Mouse (Mus musculus): Measurements from ENCODE around the gene Ctsh.

Gene Ctsh

DNA sequence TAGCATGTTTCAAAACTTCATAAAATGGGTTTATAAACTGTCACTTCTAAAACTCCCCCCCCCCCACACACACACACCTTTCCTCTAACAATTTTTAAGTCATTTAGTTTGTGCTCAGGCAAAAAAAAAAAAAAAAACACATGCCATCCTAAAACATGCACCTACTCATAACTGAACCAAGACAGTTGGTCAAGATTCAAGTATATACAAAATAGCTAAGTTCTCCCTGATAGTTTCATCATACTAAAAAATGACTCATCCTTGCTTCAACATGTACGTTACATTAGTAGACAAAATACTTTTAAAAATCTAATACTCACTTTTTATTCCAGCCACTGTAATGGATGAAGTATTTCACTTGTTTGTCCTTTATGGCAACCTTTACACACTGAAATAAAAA lies 53.0 kb downstream of the Ctsh start:
- in situ Hi-C loops (cut with MboI, MseI) = loop anchor here (25.0 kb wide), 3 partner anchors 895 to 1645 kb away; partner anchors contain the start of genes Gm20537 (in 1 of the 2), Mthfs (in 1 of the 2) and Syncrip (in 1 of the 2)

DNA sequence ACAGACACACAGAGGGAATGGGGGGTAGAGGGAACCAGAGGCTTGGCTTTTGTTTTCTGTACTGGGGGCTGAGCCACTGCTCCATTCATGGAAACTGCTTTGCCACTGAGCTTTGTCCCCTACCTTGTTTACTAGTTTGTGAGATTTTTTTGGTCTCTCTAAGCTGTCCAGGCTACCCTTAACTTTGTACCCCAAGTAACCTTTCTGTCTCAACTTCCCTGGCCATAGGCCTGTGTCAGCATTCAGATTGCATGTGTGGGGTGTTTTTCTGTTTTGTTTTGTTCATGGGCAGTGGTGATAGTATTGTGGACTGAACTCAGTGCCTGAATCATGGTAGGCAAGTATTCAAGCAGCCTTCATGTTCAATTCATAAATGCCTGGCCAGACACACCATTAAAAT lies 54.3 kb downstream of the Ctsh start:
- in situ Hi-C loops (cut with MboI, MseI) = loop anchor here (25.0 kb wide), 3 partner anchors 896 to 1646 kb away; partner anchors contain the start of genes Gm20537 (in 1 of the 2), Mthfs (in 1 of the 2) and Syncrip (in 1 of the 2)

DNA sequence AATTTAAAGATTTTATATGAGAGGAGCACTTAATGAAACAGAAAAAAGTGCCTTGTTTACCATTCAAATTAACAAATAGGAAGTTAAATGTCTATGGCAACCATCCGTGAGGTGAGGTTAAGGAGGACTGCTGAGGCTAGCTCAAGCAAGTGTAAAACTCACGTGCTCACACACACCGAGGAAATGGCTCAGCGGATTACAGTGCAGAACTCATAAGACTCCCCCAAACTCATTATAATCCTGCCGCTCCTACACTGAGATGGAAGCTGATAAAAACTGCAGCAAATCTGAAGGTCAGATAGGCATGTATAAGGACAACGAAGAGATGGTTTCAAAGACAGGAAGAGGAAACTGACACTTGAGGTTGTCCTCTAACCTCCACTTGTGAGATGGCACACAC lies 55.4 kb downstream of the Ctsh start:
- in situ Hi-C loops (cut with MboI, MseI) = loop anchor here (25.0 kb wide), 3 partner anchors 897 to 1647 kb away; partner anchors contain the start of genes Gm20537 (in 1 of the 2), Mthfs (in 1 of the 2) and Syncrip (in 1 of the 2)

DNA sequence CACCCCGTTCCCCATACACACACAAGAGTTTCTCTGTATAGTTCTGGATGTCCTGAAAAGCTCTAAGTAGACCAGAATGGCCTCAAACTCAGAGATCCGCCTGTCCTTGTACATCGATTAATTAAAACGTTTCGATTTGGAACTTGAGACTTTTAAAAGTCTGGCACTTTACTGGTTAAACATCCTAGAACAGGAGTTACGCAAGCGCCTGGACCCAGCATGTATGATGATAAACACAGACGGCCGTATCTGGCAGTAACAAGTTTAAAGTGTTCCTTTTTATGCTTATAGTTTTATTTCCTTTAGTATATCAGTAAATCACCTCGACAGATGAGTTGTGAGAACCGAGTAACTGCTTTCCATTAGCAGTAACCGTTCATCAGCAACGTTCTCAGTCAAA lies 59.2 kb downstream of the Ctsh start:
- in situ Hi-C loops (cut with MboI, MseI) = loop anchor here (10.0 to 25.0 kb wide), 4 partner anchors 901 to 1651 kb away; partner anchors contain the start of genes Gm20537 (in 1 of the 2), Mthfs (in 1 of the 2), Mthfsl (in 1 of the 2) and Syncrip (in 1 of the 2)

DNA sequence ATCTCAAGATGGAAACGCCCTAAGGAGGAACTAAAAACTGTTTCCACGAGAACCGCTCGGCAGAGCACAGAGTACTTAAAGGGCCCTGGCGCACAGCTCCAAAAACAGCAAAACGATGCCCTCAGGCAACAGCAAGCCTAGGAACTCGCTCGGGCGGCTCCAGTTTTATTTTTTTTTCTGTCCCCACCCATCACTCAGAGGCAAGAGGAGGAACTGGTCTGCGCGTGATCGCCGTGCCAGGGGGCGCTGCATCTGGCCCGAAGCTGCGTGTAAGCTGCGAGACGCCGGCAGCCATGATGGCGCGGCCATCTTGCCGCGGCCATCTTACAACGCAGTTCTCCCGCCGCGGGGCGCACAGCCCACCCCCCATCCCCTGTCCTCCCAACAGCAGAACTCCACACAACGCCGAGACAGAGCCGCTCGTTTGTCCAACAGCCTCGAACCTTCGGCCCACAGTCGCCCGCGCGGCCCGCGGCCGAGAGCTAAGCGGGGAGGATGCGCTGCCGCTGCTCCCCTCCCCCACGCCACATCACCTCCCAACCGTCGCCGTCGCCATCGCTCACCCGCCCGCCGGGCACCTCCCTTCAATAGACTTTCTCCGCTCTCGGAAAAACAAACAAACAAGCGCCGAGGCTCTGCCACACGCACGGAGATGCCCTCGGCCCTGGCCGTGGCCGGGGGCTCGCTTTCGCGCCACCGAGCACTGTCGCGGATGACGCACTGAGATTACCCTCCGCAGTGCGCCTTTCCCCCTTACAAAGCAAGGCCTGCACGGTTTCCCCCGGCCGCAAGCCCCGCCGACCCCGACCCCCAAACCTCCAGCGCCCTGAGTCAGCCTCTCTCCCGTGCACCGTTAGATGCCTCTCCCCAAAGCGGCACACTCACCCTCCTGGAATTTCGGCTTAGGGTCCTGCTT lies 60.0 kb downstream of the Ctsh start:
- in situ Hi-C loops (cut with MboI, MseI) = loop anchor here (10.0 to 25.0 kb wide), 4 partner anchors 902 to 1652 kb away; partner anchors contain the start of genes Gm20537 (in 1 of the 2), Mthfs (in 1 of the 2), Mthfsl (in 1 of the 2) and Syncrip (in 1 of the 2)

DNA sequence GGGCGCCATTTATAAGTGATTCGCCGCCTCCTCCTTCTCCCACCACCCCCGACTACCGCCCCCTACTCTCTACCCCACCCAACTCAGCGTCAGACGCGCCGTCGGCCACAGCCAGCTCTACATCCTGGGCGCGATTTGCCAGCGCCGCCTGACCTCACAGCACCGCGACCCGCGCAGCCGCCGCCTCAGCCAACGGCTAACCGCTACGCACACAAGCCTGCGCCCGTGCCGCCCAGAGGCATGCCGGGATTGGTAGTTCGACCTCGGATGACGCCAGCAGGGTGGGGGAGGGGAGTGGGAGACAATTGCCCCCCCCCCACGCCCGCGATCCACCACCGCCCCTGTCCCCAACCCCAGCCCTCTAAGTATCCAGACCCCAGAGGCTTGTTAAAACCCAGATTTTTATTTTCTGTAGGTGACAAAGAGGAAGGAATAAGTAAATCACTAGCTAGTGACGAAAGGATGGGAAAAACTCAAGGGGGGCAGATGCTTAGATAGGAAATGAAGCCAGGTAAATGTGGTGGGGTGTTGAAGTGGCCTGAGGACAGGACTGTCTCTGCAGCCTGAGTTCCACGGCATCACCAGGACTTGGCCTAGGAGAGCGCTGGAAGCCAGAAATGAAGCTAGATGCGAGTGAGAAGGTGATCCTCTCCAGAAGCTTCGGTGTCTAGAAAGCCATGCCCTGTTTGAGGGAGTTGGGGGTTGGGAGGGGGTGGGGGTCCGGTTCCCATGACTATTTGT lies 60.8 kb downstream of the Ctsh start, which contains the start of gene Morf4l1:
TSS of gene Morf4l1 (minus strand) at position 208 of the 741 bp plus-strand sequence.
- in situ Hi-C loops (cut with MboI, MseI) = loop anchor here (10.0 to 25.0 kb wide), 4 partner anchors 902 to 1652 kb away; partner anchors contain the start of genes Gm20537 (in 1 of the 2), Mthfs (in 1 of the 2), Mthfsl (in 1 of the 2) and Syncrip (in 1 of the 2)

DNA sequence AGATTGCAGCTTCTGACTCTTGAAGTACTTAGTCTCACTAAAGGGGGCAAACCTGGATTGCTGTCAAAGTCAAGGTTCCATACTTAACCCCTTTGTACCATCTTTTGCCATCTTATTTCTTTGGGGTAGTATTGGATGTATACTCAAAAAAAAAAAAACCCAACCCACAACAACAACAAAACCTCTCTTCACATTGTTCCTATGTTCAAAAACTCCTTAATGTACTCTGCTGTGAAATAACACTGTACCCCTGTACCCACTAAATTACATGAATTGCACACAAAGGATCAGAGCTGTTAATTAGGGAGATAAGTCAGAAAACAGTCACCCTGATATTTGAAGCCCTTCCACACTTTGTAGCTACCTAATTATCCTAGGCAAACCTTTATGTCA lies 61.4 kb downstream of the Ctsh start:
- in situ Hi-C loops (cut with MboI, MseI) = loop anchor here (10.0 to 25.0 kb wide), 4 partner anchors 903 to 1653 kb away; partner anchors contain the start of genes Gm20537 (in 1 of the 2), Mthfs (in 1 of the 2), Mthfsl (in 1 of the 2) and Syncrip (in 1 of the 2)

DNA sequence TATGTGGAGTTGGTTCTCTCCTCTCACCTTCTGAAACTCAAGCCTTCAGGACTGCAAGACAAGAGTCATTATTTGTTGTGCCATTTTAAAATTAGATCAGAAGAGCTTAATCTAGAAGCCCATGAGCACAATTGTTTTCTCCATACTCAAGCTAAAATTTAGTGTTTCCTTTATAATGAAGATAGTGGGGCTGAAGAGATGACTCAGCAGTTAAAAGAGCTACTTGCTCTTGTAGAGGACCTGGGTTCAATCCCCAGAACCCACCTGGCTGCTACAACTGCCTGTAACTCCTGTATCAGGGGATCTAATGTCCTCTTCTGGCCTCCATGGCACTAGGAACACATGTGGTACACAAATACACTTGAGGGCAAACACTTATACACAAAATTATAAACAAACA lies 63.3 kb downstream of the Ctsh start:
- in situ Hi-C loops (cut with MboI, MseI) = loop anchor here (10.0 to 25.0 kb wide), 4 partner anchors 905 to 1655 kb away; partner anchors contain the start of genes Gm20537 (in 1 of the 2), Mthfs (in 1 of the 2), Mthfsl (in 1 of the 2) and Syncrip (in 1 of the 2)

DNA sequence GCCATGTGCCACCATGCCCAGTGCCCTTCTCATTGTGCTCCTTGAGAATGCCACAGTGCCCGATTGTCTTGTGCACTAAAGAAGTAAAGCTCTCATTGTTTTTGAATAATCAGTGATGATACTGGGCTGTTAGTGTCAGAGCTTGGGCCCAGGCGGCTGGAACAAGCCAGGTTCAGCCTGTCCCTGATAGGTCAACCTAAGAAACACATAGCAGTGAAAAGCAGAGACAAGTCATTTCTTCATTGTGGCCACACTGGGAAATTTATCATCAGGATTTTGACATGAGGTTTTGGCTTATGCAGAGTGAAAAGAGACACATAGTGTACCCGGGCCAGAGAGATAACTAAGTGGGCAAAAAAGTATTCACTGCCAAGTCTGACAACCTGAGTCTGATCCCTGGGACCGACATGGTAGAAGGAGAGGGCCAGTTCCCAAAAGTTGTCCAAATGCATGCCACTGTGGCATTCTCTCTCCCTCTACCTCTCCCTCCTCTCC lies 68.3 kb downstream of the Ctsh start:
- in situ Hi-C loops (cut with MboI, MseI) = loop anchor here (25.0 kb wide), 3 partner anchors 910 to 1660 kb away; partner anchors contain the start of genes Gm20537 (in 1 of the 2), Mthfs (in 1 of the 2) and Syncrip (in 1 of the 2)

DNA sequence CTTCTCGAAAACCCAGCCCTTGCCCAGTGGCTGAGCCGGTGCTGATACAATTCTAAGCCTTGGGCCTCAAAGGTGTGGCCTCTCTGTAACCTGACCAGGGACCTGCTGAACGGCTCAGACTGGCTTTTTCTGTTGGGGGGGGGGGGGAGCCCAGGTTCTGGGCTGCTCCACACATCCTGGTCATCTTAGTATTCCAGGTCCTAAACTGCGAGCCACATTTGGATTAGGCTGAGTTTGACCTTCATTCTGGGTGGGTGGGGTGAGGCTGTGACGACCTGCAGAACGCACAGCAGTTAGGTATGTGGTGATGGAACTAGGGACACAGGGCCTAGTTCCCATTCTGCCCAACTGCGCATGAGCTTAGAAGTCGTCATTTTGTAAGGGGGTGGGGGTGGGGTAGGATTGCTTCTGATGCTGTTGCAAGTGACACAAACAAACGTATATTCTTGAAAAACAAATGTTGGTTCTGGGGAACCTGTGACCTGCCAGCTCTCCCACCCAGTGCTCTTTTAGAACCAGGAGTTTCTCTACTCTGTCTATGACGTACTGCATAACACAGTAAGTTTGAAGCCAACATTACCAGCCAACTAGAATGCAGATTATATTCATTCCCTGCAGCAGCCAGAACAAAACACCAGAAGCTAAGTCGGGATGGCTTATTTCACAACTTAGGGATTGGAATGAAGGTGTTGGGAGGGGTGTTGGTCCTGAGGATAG lies 70.4 kb downstream of the Ctsh start:
- in situ Hi-C loops (cut with MboI, MseI) = loop anchor here (25.0 kb wide), 3 partner anchors 912 to 1662 kb away; partner anchors contain the start of genes Gm20537 (in 1 of the 2), Mthfs (in 1 of the 2) and Syncrip (in 1 of the 2)

DNA sequence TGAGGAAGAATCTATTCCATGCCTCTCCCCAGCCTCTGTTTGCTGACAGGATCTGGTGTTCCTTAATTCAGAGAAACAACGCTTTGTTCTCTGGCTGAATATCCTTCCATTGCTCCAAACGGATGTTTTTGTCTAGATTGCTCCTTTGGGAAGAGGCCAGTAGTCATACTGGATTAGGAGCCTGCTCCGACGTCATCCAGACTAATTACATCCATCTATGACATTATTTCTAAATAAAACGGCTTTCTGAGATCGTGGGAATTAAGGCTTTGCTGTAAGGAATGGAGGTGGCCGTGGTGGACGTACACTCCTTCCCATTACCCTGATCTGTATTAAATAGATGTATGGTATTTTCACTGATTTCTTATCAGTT lies 70.9 kb downstream of the Ctsh start:
- in situ Hi-C loops (cut with MboI, MseI) = loop anchor here (5.0 to 25.0 kb wide), 4 partner anchors 117 to 1663 kb away; partner anchors contain the start of genes Gm20537 (in 1 of the 2), Mthfs (in 1 of the 2) and Syncrip (in 1 of the 2)

Data from T-helper 17 cell (primary cell).